8 mouse cellular contexts compared by ENCODE assay signal in genomic region chr1:171344715-171345114, GRCm38 (mm10). TPM values are rescaled to one million over a fixed set of nuclear protein-coding genes. Genes with fewer than 3 reads are reported as not detected.
A peak's percentile ranks its signal among the peaks of the same experiment; 100 is the strongest.
DNase-seq lines count a peak whose midpoint lies in the region; ATAC-seq and TF ChIP-seq lines count a peak whose summit lies in the region.

No protein-coding gene starts in this region.

- peaks cover 4% of the 10 kb centered on the region; the same call in 1 of the 2 replicates for H3K36me3 ChIP-seq in kidney, adult 2 months (ENCODE audit: control insufficient read depth, insufficient read depth, low read length)
- H3K36me3 ChIP-seq in hindbrain, embryonic 15.5 days = peaks cover 39% of the 10 kb centered on the region
- H3K36me3 ChIP-seq in midbrain, embryonic 16.5 days (ENCODE audit: control insufficient read depth, insufficient read depth, low read length) = peaks cover 9% of the 10 kb centered on the region

- no peak for TF ChIP-seq CTCF in kidney, adult 2 months (conservative IDR thresholded peaks at IDR 0.05; ENCODE audit: insufficient read depth, insufficient read length, low read depth, low read length)

- H3K9ac ChIP-seq in hindbrain, embryonic 15.5 days = peak overlapping the region; percentile 73
- peak overlapping the region; percentile 84 for H3K9ac ChIP-seq in midbrain, embryonic 16.5 days (ENCODE audit: low read depth, low read length)

- TF ChIP-seq POLR2A in kidney, adult 2 months (IDR thresholded peaks at IDR 0.05; ENCODE audit: low read depth, low read length) = no peak

- H3K9me3 ChIP-seq in hindbrain, embryonic 15.5 days = no peaks in the 10 kb centered on the region
- H3K9me3 ChIP-seq in midbrain, embryonic 16.5 days (replicated peaks; ENCODE audit: control insufficient read depth, low read length, poor library complexity, severe bottlenecking) = peaks cover 5% of the 10 kb centered on the region

- H3K4me1 ChIP-seq in kidney, adult 2 months (ENCODE audit: control insufficient read depth, insufficient read depth, low read length) = peaks cover 22% of the 10 kb centered on the region; the same call in 1 of the 2 replicates
- H3K4me1 ChIP-seq in brown adipose tissue, adult 24 weeks (ENCODE audit: control insufficient read depth, insufficient read depth, insufficient read length, low read length) = peaks cover 6% of the 10 kb centered on the region; the same call in 1 of the 2 replicates
- H3K4me1 ChIP-seq in hindbrain, embryonic 15.5 days (replicated peaks) = peaks cover 43% of the 10 kb centered on the region
- H3K4me1 ChIP-seq in midbrain, embryonic 16.5 days (ENCODE audit: control insufficient read depth, insufficient read depth, low read length) = peaks cover 32% of the 10 kb centered on the region

- WGBS in kidney, adult 2 months = 62% methylated on average over 9 of the region's 9 CpGs
- 79% methylated on average over 9 of the region's 9 CpGs for WGBS in hindbrain, embryonic 15.5 days
- 82% methylated on average over 9 of the region's 9 CpGs for WGBS in midbrain, embryonic 16.5 days

- 0 out of 2 replicates have a peak, but pooled peaks have one; percentile 4 for ATAC-seq in hindbrain, embryonic 15.5 days (ENCODE audit: low FRiP score, low read depth)
- ATAC-seq in midbrain, embryonic 16.5 days = 0 out of 2 replicates have a peak, but pooled peaks have one; percentile 4
- ATAC-seq in megakaryocyte-erythroid progenitor cell, adult 5-6 weeks (replicated peaks; ENCODE audit: low FRiP score, low TSS enrichment, poor library complexity, severe bottlenecking) = no peak

- DNase-seq in kidney, adult 2 months = peak; percentile 57
- no peak for DNase-seq in kidney, adult 11 months
- DNase-seq in cerebellum, postnatal 14 days = no peak
- DNase-seq in left cerebral cortex, postnatal 36 days (ENCODE audit: low spot score in 2 of 2) = no peak

- H3K4me3 ChIP-seq in kidney, adult 2 months (ENCODE audit: insufficient read depth, low read depth, low read length) = peak overlapping the region; percentile 81
- peak overlapping the region; percentile 79 for H3K4me3 ChIP-seq in brown adipose tissue, adult 24 weeks (ENCODE audit: insufficient read depth, low read depth, low read length)
- H3K4me3 ChIP-seq in hindbrain, embryonic 15.5 days = peak overlapping the region; percentile 93
- H3K4me3 ChIP-seq in midbrain, embryonic 16.5 days (ENCODE audit: low read depth, low read length) = peak overlapping the region; percentile 84

- intact Hi-C loops in left cerebral cortex, postnatal 36 days (cut with DNase I) = loop anchor here (1.0 kb wide), 1 partner anchor 15 kb away; the partner anchor contains the start of gene Dedd

- no peaks in the 10 kb centered on the region for H3K27me3 ChIP-seq in kidney, adult 2 months (replicated peaks; ENCODE audit: control insufficient read depth, insufficient read depth, low read length)
- no peaks in the 10 kb centered on the region for H3K27me3 ChIP-seq in hindbrain, embryonic 15.5 days
- H3K27me3 ChIP-seq in midbrain, embryonic 16.5 days (ENCODE audit: control insufficient read depth, insufficient read depth, low read depth, low read length) = no peaks in the 10 kb centered on the region

- H3K27ac ChIP-seq in kidney, adult 2 months (ENCODE audit: insufficient read depth, low read depth, low read length) = peak overlapping the region; percentile 26
- H3K27ac ChIP-seq in brown adipose tissue, adult 24 weeks (replicated peaks; ENCODE audit: low read depth, low read length) = peak overlapping the region; percentile 24
- 0 out of 2 replicates have a peak overlapping the region, but pooled peaks have one; percentile 87 for H3K27ac ChIP-seq in hindbrain, embryonic 15.5 days (replicated peaks)
- no peak overlapping the region for H3K27ac ChIP-seq in midbrain, embryonic 16.5 days (ENCODE audit: low read length)

- H3K4me2 ChIP-seq in hindbrain, embryonic 15.5 days = peak overlapping the region; percentile 93
- peak overlapping the region; percentile 75 for H3K4me2 ChIP-seq in midbrain, embryonic 16.5 days (ENCODE audit: low read length)

RNA-seq across cellular contexts. Expression of gene Nit1, which starts 0.7 kb away (rescaled TPM):
- 207 and 209 TPM in 2 replicates for polyA plus RNA-seq in kidney, adult 2 months (2012; rRNA removed)
- polyA plus RNA-seq in brown adipose tissue, adult 24 weeks (2012; ENCODE audit: insufficient read depth, insufficient read length, missing spikeins) = 41.1 and 62.5 TPM in 2 replicates
- 51.4 and 52.1 TPM in 2 replicates for polyA plus RNA-seq in hindbrain, embryonic 15.5 days (2015; fragmentation: Nextera tagmentation; extraction: Ambion mirVana)
- polyA plus RNA-seq in midbrain, embryonic 16.5 days (2015; fragmentation: Nextera tagmentation; extraction: Ambion mirVana) = 53.8 and 56.9 TPM in 2 replicates
- 10.4 and 22.0 TPM in 2 replicates for total RNA-seq in megakaryocyte-erythroid progenitor cell, adult 5-6 weeks (2014; fragmentation: Nextera tagmentation)
- total RNA-seq in megakaryocyte-erythroid progenitor cell, adult 5-6 weeks (2017) = 39.2 and 42.4 TPM in 2 replicates
- 10 to 100 TPM; 39.6 to 48.0 TPM for total RNA-seq in left cerebral cortex, postnatal 36 days (2021)

RNA-seq across cellular contexts. Expression of gene Pfdn2, which starts 0.8 kb away (rescaled TPM):
- 17.1 and 37.0 TPM in 2 replicates for polyA plus RNA-seq in kidney, adult 2 months (2012; rRNA removed)
- 73.2 and 83.7 TPM in 2 replicates for polyA plus RNA-seq in brown adipose tissue, adult 24 weeks (2012; ENCODE audit: insufficient read depth, insufficient read length, missing spikeins)
- 139 and 153 TPM in 2 replicates for polyA plus RNA-seq in hindbrain, embryonic 15.5 days (2015; fragmentation: Nextera tagmentation; extraction: Ambion mirVana)
- 146 and 166 TPM in 2 replicates for polyA plus RNA-seq in midbrain, embryonic 16.5 days (2015; fragmentation: Nextera tagmentation; extraction: Ambion mirVana)
- total RNA-seq in megakaryocyte-erythroid progenitor cell, adult 5-6 weeks (2014; fragmentation: Nextera tagmentation) = 45.1 and 97.3 TPM in 2 replicates
- total RNA-seq in megakaryocyte-erythroid progenitor cell, adult 5-6 weeks (2017) = 66.2 and 101 TPM in 2 replicates
- 100 to 1,000 TPM; 161 to 185 TPM for total RNA-seq in left cerebral cortex, postnatal 36 days (2021)

RNA-seq across cellular contexts. Expression of gene Dedd, which starts 15.8 kb away (rescaled TPM):
- polyA plus RNA-seq in kidney, adult 2 months (2012; rRNA removed) = 46.7 and 48.6 TPM in 2 replicates
- 22.3 and 27.1 TPM in 2 replicates for polyA plus RNA-seq in brown adipose tissue, adult 24 weeks (2012; ENCODE audit: insufficient read depth, insufficient read length, missing spikeins)
- polyA plus RNA-seq in hindbrain, embryonic 15.5 days (2015; fragmentation: Nextera tagmentation; extraction: Ambion mirVana) = 47.3 and 51.6 TPM in 2 replicates
- polyA plus RNA-seq in midbrain, embryonic 16.5 days (2015; fragmentation: Nextera tagmentation; extraction: Ambion mirVana) = 53.6 and 55.2 TPM in 2 replicates
- total RNA-seq in megakaryocyte-erythroid progenitor cell, adult 5-6 weeks (2014; fragmentation: Nextera tagmentation) = 22.4 and 38.5 TPM in 2 replicates
- 13.5 and 23.7 TPM in 2 replicates for total RNA-seq in megakaryocyte-erythroid progenitor cell, adult 5-6 weeks (2017)
- 10 to 100 TPM; 36.9 to 41.3 TPM for total RNA-seq in left cerebral cortex, postnatal 36 days (2021)

RNA-seq across cellular contexts. Expression of gene Klhdc9, which starts 15.9 kb away (rescaled TPM):
- 6.9 and 7.1 TPM in 2 replicates for polyA plus RNA-seq in kidney, adult 2 months (2012; rRNA removed)
- polyA plus RNA-seq in brown adipose tissue, adult 24 weeks (2012; ENCODE audit: insufficient read depth, insufficient read length, missing spikeins) = not detected in 2 replicates
- polyA plus RNA-seq in hindbrain, embryonic 15.5 days (2015; fragmentation: Nextera tagmentation; extraction: Ambion mirVana) = 2.5 and 3.3 TPM in 2 replicates
- polyA plus RNA-seq in midbrain, embryonic 16.5 days (2015; fragmentation: Nextera tagmentation; extraction: Ambion mirVana) = 4.3 and 4.6 TPM in 2 replicates
- 0.20 TPM in 1 of 2 replicates, not detected in the other for total RNA-seq in megakaryocyte-erythroid progenitor cell, adult 5-6 weeks (2014; fragmentation: Nextera tagmentation)
- 0.80 TPM in 1 of 2 replicates, not detected in the other for total RNA-seq in megakaryocyte-erythroid progenitor cell, adult 5-6 weeks (2017)
- 10 to 100 TPM in 1 of 2 experiments, 1 to 10 TPM in 1; 7.9 to 10.9 TPM for total RNA-seq in left cerebral cortex, postnatal 36 days (2021)

RNA-seq across cellular contexts. Expression of gene Nectin4, which starts 25.2 kb away (rescaled TPM):
- polyA plus RNA-seq in kidney, adult 2 months (2012; rRNA removed) = 2.3 TPM in 2 replicates
- polyA plus RNA-seq in brown adipose tissue, adult 24 weeks (2012; ENCODE audit: insufficient read depth, insufficient read length, missing spikeins) = not detected in 2 replicates
- 3.1 and 3.5 TPM in 2 replicates for polyA plus RNA-seq in hindbrain, embryonic 15.5 days (2015; fragmentation: Nextera tagmentation; extraction: Ambion mirVana)
- polyA plus RNA-seq in midbrain, embryonic 16.5 days (2015; fragmentation: Nextera tagmentation; extraction: Ambion mirVana) = 3.6 and 3.9 TPM in 2 replicates
- total RNA-seq in megakaryocyte-erythroid progenitor cell, adult 5-6 weeks (2014; fragmentation: Nextera tagmentation) = not detected in 2 replicates
- total RNA-seq in megakaryocyte-erythroid progenitor cell, adult 5-6 weeks (2017) = 0.14 and 0.27 TPM in 2 replicates
- total RNA-seq in left cerebral cortex, postnatal 36 days (2021) = 1 to 10 TPM; 2.3 to 3.9 TPM
